Mouse (Mus musculus) olfactory bulb, adult 2 months (tissue): ENCODE measurements at regions not wholly inside any gene's neighbourhood (a gene's known extent, or its start where the extent isn't known, plus 50 kb on each side); places are given as distances from the start of the nearest gene placed in this dataset.

Experiments used
- H3K27ac ChIP-seq: fragments of 200-500 bp; 2 replicates; pipeline ENCODE4 v1.5.1; 2012; ENCODE audit warnings: low read depth, low read length; ENCODE audit not compliant: insufficient read depth
- H3K4me1 ChIP-seq: fragments of 200-500 bp; 2 replicates; pipeline ENCODE4 v1.6.1; 2012; ENCODE audit warnings: low read length; ENCODE audit not compliant: control insufficient read depth, insufficient read depth
- H3K4me3 ChIP-seq: fragments of 200-500 bp; 2 replicates; pipeline ENCODE4 v1.5.1; 2012; ENCODE audit warnings: mild to moderate bottlenecking, low read depth, low read length, moderate library complexity; ENCODE audit not compliant: insufficient read depth
- CTCF ChIP-seq: fragments of 200-500 bp; IDR thresholded peaks from 2 replicates; pipeline ENCODE4 v1.5.1; 2012; ENCODE audit warnings: low read depth, mild to moderate bottlenecking, low read length, moderate library complexity; ENCODE audit not compliant: insufficient read depth
- POLR2A ChIP-seq: fragments of 200-500 bp; IDR thresholded peaks from 2 replicates; pipeline ENCODE4 v1.6.1; 2012; ENCODE audit warnings: mild to moderate bottlenecking, low read depth, low read length, moderate library complexity; ENCODE audit not compliant: insufficient read depth
- WGBS: fragments of 180-500 bp; shearing (Covaris S2); methylation state at CpG from one replicate; pipeline ENCODE4 v1.1.7; 2018; 5-methylcytosine and 5-hydroxymethylcytosine counted together

GRCm38 (mm10) chr1:14010789-14011188, 2082.3 kb downstream of the 4930444P10Rik start:
- WGBS, result 55% methylated on average over 3 of the region's 3 CpGs
- no peak overlapping the region for H3K4me3 ChIP-seq
- H3K27ac ChIP-seq, result no peak overlapping the region
- H3K4me1 ChIP-seq, result no peaks in the 10 kb centered on the region
- TF ChIP-seq POLR2A, result no peak
- TF ChIP-seq CTCF, result no peak

GRCm38 (mm10) chr1:14002550-14002949, 2090.6 kb downstream of the 4930444P10Rik start:
- no peaks in the 10 kb centered on the region for H3K4me1 ChIP-seq
- no peak overlapping the region for H3K4me3 ChIP-seq
- TF ChIP-seq CTCF, result no peak
- TF ChIP-seq POLR2A, result no peak
- WGBS, result 71% methylated on average over 1 of the region's 1 CpGs
- H3K27ac ChIP-seq, result no peak overlapping the region

GRCm38 (mm10) chr1:14001431-14001830, 2091.7 kb downstream of the 4930444P10Rik start:
- H3K4me3 ChIP-seq, result no peak overlapping the region
- no peaks in the 10 kb centered on the region for H3K4me1 ChIP-seq
- H3K27ac ChIP-seq, result no peak overlapping the region
- WGBS, result 45% methylated on average over 3 of the region's 3 CpGs
- no peak for TF ChIP-seq POLR2A
- no peak for TF ChIP-seq CTCF

GRCm38 (mm10) chr1:14000605-14001395, 2092.3 kb downstream of the 4930444P10Rik start:
- WGBS, result 50% methylated on average over 3 of the region's 3 CpGs
- no peak overlapping the region for H3K4me3 ChIP-seq

GRCm38 (mm10) chr1:13998178-13998708, 2094.9 kb downstream of the 4930444P10Rik start:
- no peak for TF ChIP-seq CTCF
- no peak for TF ChIP-seq POLR2A
- H3K4me1 ChIP-seq, result no peaks in the 10 kb centered on the region
- no peak overlapping the region for H3K27ac ChIP-seq
- 95% methylated on average over 9 of the region's 11 CpGs for WGBS
- H3K4me3 ChIP-seq, result no peak overlapping the region

More at GRCm38 (mm10) chr1:14000605-14001395, 2092.3 kb downstream of the 4930444P10Rik start:
- no peak for TF ChIP-seq CTCF
- no peak for TF ChIP-seq POLR2A
- Histone ChIP-seq H3K4me1 (no peaks in the 10 kb centered on the region), H3K27ac (no peak overlapping the region)

GRCm38 (mm10) chr1:13993825-13994509, 2099.2 kb downstream of the 4930444P10Rik start:
- WGBS, result 96% methylated on average over 9 of the region's 9 CpGs
- Histone ChIP-seq H3K4me1 (no peaks in the 10 kb centered on the region), H3K4me3 (no peak overlapping the region), H3K27ac (no peak overlapping the region)
- TF ChIP-seq CTCF (no peak), POLR2A (no peak)

- 63% methylated on average over 9 of the region's 9 CpGs for WGBS
- H3K4me1 ChIP-seq, result no peaks in the 10 kb centered on the region
- H3K27ac ChIP-seq, result no peak overlapping the region
- TF ChIP-seq POLR2A (no peak), CTCF (no peak)
- no peak overlapping the region for H3K4me3 ChIP-seq
Measured at GRCm38 (mm10) chr1:13992978-13993377, 2100.1 kb downstream of the 4930444P10Rik start.

GRCm38 (mm10) chr1:13989360-13989759, 2103.8 kb downstream of the 4930444P10Rik start:
- Histone ChIP-seq H3K27ac (no peak overlapping the region), H3K4me1 (no peaks in the 10 kb centered on the region), H3K4me3 (no peak overlapping the region)
- TF ChIP-seq CTCF (no peak), POLR2A (no peak)
- 84% methylated on average over 3 of the region's 3 CpGs for WGBS

- 89% methylated on average over 2 of the region's 2 CpGs for WGBS
- TF ChIP-seq POLR2A (no peak), CTCF (no peak)
- Histone ChIP-seq H3K4me1 (no peaks in the 10 kb centered on the region), H3K27ac (no peak overlapping the region), H3K4me3 (no peak overlapping the region)
Measured at GRCm38 (mm10) chr1:13984833-13985232, 2108.3 kb downstream of the 4930444P10Rik start.
